Mouse (Mus musculus): Measurements from ENCODE around the gene Eif3f. TPM values are rescaled to one million over a fixed set of nuclear protein-coding genes. Genes with fewer than 3 reads are reported as not detected.

The Eif3f gene
- total RNA-seq, 2 experiments from 2014 or later, result 95.6 to 96.2 TPM

DNA sequence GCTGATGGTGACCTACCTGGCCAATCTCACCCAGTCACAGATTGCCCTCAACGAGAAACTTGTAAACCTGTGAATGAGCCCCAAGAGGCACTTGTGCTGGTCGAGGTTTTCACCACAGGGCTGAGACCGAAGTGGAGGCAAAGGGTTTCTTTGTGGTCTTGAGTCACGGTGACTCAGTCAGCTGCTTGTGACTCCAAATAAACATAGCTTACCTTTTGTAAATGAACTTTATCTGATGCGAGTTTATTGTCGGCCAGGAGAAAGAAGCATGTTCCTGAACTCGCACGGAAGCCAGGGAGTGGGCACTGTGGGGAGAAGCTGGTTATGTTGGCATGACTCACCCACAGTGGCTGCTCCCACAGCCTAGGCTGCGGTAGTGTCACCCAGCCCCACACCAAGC lies 7.2 kb downstream of the Eif3f start:
- intact Hi-C loops (cut with DNase I), result no loop called here
- Histone ChIP-seq H3K4me3 (no peak overlapping the region), H3K27ac (no peak overlapping the region)
- DNase-seq (ENCODE audit: extremely low spot score in 1 of 2, low spot score in 2 of 2), result no peak
- no peak for TF ChIP-seq CTCF (IDR thresholded peaks at IDR 0.05)

DNA sequence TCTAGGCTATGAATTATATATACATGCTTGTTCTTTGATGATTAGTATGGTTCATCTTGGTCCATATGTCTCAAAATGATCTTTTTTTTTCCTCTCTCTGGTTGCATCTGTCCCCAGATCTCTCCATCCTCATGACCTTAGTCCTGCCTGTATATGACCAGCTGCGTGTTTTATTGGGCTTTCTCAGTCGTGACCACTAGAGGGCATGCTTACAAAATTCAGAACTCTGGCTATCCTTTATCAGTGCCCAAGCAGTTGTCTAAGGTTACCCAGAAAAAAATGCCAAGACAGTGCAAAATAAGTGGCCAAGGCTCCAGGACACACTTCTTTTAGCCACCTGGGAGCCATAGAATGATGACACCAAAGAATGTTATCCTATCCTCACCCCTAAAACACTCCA lies 9.8 kb downstream of the Eif3f start:
- intact Hi-C loops (cut with DNase I), result no loop called here
- DNase-seq (ENCODE audit: extremely low spot score in 1 of 2, low spot score in 2 of 2), result peak in 1 of 2 experiments; percentile 49
- no peak overlapping the region for H3K27ac ChIP-seq
- peak; percentile 76 for TF ChIP-seq CTCF (IDR thresholded peaks at IDR 0.05)
- H3K4me3 ChIP-seq, result no peak overlapping the region

DNA sequence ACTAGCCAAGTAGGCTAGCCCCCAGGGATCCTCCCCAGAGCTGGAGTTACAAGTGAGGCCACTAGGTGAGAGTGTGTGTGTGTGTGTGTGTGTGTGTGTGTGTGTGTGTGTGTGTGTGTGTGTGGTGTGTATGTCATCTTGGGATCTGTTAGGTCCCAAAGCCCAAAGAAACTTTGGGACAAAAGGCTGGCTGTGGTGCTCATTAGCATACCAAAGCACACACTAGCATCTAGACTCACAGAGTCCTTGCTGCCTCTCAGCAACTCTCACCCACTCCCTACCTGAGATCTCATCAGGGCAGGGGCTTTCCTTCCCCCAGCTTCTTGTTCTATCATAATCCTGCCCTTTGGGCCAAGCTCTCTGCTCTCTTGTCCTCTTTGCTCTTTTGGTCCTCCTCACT lies 14.4 kb downstream of the Eif3f start:
- no peak for DNase-seq (ENCODE audit: extremely low spot score in 1 of 2, low spot score in 2 of 2)
- no peak overlapping the region for H3K27ac ChIP-seq
- intact Hi-C loops (cut with DNase I), result no loop called here
- H3K4me3 ChIP-seq, result no peak overlapping the region
- no peak for TF ChIP-seq CTCF (IDR thresholded peaks at IDR 0.05)

DNA sequence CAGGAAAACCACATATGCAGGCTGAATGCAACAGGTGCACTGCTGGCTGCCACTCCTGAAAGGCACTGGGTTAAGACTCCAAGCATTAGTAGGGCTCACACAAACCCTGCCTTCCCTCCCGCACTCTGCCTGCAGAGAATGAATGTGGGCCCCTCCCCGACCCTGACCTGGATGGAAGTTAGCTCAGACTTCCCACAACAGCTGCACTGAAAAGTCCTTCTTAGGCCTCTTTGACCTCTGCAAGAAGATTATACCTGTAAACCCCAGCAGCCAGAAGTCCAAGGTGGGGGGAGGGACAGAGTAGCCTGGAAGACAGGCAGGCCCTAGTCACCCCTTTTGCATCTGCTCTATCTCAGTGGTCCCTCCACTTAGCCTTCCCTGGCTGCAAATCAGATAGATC lies 15.1 kb downstream of the Eif3f start:
- no peak overlapping the region for H3K27ac ChIP-seq
- intact Hi-C loops (cut with DNase I), result no loop called here
- no peak for DNase-seq (ENCODE audit: extremely low spot score in 1 of 2, low spot score in 2 of 2)
- no peak overlapping the region for H3K4me3 ChIP-seq
- TF ChIP-seq CTCF (IDR thresholded peaks at IDR 0.05), result no peak

DNA sequence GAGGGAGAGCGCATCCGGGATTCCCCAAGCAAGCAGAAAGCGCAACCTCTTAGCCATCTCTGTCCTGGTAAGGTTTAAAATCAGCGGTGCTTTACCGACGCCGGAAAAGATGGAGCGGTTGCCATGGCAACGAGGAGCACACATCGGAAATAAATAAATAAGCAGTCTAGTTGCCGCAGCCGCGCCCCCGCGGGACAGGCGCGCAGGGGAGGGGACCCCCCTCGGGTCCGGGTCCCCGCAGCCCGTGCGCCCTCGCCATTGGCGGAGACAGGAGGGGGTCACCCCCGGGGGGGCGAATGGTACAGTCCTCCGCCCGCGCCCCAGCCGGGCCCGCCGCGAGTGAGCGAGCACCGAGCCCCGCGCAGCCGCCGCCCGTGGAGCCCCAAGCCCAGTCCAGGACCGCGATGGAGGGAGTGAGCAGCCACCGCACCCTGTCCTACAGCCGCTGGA lies 16.1 kb downstream of the Eif3f start, which contains the start of gene Tub:
Gene Tub, plus strand, starts transcription at position 27 of the 450 bp plus-strand sequence.
- DNase-seq (ENCODE audit: extremely low spot score in 1 of 2, low spot score in 2 of 2), result peak in 1 of 2 experiments; percentile 84
- intact Hi-C loops (cut with DNase I), result no loop called here
- peak within 1 kb of the TSS; percentile 64 for H3K4me3 ChIP-seq
- TF ChIP-seq CTCF (IDR thresholded peaks at IDR 0.05), result no peak
- peak within 1 kb of the TSS; percentile 95 for H3K27ac ChIP-seq

DNA sequence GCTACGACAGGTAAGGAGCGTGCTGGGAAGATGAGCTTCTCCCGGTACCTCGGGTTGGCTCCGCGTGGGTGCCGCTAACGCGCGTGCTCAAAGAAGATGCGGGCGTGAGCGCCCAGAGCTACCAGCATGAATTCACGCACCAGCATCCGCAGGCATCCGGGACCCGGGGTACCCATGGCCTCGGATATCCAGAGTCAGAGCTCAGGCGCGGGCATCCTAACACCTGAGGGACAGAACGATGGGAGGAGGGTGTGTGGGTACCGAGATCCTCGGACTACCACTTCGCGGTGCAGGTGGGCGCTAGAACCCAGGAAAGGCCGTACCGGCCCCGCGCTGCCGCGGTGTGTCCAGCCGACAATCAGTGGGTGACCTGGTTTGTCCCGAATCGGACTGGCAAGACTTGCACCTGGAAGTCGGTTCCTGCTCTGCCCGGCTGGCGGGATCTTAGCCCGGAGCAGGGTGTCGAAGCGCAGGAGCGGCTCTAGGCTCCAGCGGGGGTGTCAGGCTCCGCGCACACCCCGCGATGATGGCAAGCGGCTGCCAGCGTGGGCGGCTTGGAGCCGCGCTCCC lies 16.6 kb downstream of the Eif3f start:
- Histone ChIP-seq H3K4me3 (peak overlapping the region; percentile 64), H3K27ac (peak overlapping the region; percentile 95)
- no peak for TF ChIP-seq CTCF (IDR thresholded peaks at IDR 0.05)
- DNase-seq (ENCODE audit: extremely low spot score in 1 of 2, low spot score in 2 of 2), result peak; percentile 79 to 82
- intact Hi-C loops (cut with DNase I), result no loop called here

DNA sequence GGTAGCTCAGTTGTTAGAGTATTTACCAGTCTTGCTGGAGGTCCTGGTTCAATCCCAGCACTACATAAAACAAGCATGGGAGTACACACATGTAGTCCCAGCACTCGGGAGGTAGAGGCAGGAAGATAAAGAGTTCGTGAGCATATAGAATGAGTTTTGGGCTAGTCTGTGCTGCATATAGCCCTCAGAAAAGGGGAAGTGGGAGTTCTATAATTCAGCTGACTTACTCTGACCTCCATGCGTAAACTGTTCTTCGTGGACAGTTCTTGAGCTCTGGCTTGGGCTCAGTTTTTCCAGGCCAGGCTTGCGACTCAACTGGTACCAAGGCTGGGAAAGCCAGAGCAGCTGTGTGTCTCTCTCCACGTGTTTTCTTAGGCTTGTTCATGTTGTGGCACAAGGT lies 18.6 kb downstream of the Eif3f start:
- intact Hi-C loops (cut with DNase I), result no loop called here

DNA sequence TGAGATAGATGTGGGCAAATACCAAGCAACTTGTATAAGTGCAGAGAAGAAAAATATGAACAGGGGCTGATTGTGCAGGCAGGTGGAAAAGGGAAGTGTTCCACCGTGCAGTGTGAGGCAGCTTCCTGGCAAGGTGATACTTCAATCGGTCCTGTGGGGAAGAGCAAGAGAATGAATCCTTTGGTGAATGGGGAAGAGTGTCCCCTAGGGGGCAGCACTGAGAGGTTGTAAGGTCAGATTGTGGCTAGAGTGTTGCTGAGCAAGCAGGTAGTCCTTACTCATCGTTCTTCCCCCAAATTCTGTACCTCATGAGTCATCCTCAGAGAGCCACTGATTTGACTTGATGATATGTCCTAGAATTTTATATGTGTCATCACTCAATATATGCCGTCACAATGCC lies 20.0 kb downstream of the Eif3f start:
- no peak overlapping the region for H3K4me3 ChIP-seq
- intact Hi-C loops (cut with DNase I), result no loop called here
- peak in 1 of 2 experiments; percentile 43 for DNase-seq (ENCODE audit: extremely low spot score in 1 of 2, low spot score in 2 of 2)
- TF ChIP-seq CTCF (IDR thresholded peaks at IDR 0.05), result peak; percentile 58
- H3K27ac ChIP-seq, result no peak overlapping the region

More for the DNA sequence above, 18.6 kb downstream of the Eif3f start:
- no peak overlapping the region for H3K4me3 ChIP-seq
- DNase-seq (ENCODE audit: extremely low spot score in 1 of 2, low spot score in 2 of 2), result no peak
- no peak overlapping the region for H3K27ac ChIP-seq
- no peak for TF ChIP-seq CTCF (IDR thresholded peaks at IDR 0.05)

DNA sequence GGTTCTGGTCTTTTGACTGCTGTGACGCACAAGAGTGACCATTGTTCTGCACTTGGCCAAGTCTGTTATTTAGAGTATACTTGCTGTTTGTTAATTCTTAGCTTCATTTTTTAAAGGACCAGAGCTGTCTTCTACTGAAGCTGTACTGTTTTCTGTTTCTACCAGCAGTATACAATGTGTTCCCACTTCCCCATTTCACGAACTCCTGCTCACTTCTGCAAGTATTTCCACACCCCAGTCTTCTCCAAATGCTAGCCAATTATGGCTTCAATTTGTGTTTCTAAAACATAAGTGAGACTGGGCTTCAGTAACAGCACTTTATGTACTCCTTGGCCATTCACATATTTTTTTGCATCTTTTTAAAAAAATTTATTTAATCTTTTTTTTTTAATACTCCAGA lies 23.5 kb downstream of the Eif3f start:
- intact Hi-C loops (cut with DNase I), result no loop called here
- no peak for DNase-seq (ENCODE audit: extremely low spot score in 1 of 2, low spot score in 2 of 2)
- no peak overlapping the region for H3K4me3 ChIP-seq
- no peak for TF ChIP-seq CTCF (IDR thresholded peaks at IDR 0.05)
- H3K27ac ChIP-seq, result no peak overlapping the region

DNA sequence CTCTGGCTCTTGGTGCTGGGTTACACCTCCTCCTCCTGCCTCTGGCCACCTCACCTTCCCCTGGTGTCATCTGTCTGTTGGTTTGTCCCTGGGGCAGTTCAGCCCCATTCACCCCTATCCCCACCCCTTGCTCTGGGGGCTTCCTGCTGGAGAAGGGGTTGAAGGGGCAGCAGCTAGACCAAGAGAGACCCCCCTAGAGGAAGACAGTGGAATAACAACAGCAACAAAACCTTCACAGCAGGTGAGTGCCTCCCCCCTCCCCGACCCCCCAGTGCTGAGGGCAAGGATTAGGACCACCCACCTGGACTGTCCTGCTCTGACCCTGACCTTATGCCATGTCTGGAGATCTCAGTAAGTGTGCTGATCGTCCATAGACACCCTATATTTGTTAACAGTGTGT lies 31.8 kb downstream of the Eif3f start:
- DNase-seq (ENCODE audit: extremely low spot score in 1 of 2, low spot score in 2 of 2), result no peak
- intact Hi-C loops (cut with DNase I), result loop anchor here (2.0 to 10.0 kb wide), 2 partner anchors 63 to 459 kb away; no protein-coding TSS in a partner anchor

DNA sequence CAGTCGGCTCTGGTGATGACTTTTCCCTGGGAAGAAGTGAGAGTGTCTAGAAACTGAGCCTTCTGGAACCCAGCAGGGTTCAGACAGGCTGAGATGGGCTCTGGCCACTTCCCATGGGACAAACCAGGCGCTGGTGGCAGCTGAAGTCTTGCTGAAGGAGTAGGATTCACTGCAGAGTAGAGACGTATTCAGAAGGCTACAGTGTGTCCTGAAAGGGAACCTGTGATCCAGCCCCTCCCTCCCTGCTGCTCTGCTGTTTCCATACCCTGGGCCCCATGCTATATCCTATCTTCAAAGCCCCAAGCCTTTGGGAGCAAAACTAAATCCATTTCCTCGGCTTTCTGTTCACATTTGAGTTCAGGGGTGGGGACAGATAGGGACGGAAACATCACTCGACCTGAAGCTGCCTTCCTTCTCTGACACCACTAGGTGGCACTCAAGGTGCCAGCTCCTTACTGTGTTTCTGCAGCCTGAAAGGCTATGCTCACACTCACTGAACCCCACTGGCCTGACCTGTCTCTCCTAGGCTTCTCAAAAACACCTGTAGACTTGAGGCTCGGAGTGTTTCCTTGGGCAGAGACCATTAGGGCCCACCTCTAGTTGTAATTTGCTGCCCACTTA lies 32.6 kb downstream of the Eif3f start:
- intact Hi-C loops (cut with DNase I), result loop anchor here (1.0 to 10.0 kb wide), 3 partner anchors 54 to 458 kb away; no protein-coding TSS in a partner anchor

More for the DNA sequence above, 31.8 kb downstream of the Eif3f start:
- TF ChIP-seq CTCF (IDR thresholded peaks at IDR 0.05), result peak; percentile 57
- no peak overlapping the region for H3K4me3 ChIP-seq
- no peak overlapping the region for H3K27ac ChIP-seq

DNA sequence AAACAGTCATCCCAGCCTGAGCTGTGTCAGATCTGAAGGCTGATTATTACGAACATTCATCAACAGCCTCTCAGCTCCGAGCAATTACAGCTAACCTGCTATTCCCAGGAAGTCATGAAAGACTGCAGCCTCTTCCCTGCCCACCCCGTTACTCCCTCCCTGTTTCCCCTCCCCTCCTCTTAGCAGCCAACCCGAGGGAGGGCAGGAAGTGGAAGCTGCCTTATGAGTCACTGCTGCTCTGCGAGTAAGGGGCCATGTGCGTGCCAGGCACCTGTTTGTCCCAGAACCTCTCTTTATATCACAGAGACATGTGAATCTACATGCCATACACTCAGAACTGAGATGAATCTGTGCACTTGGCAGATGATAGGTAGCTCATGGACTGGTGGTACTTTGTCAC lies 34.0 kb downstream of the Eif3f start:
- no peak for DNase-seq (ENCODE audit: extremely low spot score in 1 of 2, low spot score in 2 of 2)
- intact Hi-C loops (cut with DNase I), result loop anchor here (10.0 kb wide), 1 partner anchor 457 kb away; no protein-coding TSS in a partner anchor
- TF ChIP-seq CTCF (IDR thresholded peaks at IDR 0.05), result no peak
- Histone ChIP-seq H3K4me3 (no peak overlapping the region), H3K27ac (no peak overlapping the region)

More for the DNA sequence above, 32.6 kb downstream of the Eif3f start:
- H3K4me3 ChIP-seq, result no peak overlapping the region
- DNase-seq (ENCODE audit: extremely low spot score in 1 of 2, low spot score in 2 of 2), result peak; percentile 59 to 67
- TF ChIP-seq CTCF (IDR thresholded peaks at IDR 0.05), result peak; percentile 97
- H3K27ac ChIP-seq, result no peak overlapping the region
